Mouse (Mus musculus) C2C12 (cell line): ENCODE results near the gene Ggt1. TPM values are rescaled to one million over a fixed set of nuclear protein-coding genes. Genes with fewer than 3 reads are reported as not detected.
"Not testable (repeated sequence)": the region's sequence is repeated elsewhere in the genome, so short reads cannot be mapped to it uniquely, and the experiment has no call there.

Experiments used
- H3K27me3 ChIP-seq: one replicate; pipeline ENCODE4 v1.6.1; 2011; ENCODE audit not compliant: control insufficient read depth, insufficient read depth, insufficient read length
- H3K36me3 ChIP-seq: one replicate; pipeline ENCODE4 v1.6.1; 2011; ENCODE audit not compliant: control insufficient read depth, insufficient read depth
- H3K4me3 ChIP-seq: one replicate; pipeline ENCODE4 v1.5.1; 2011; ENCODE audit warnings: mild to moderate bottlenecking, control low read depth; ENCODE audit not compliant: poor library complexity, insufficient read depth, severe bottlenecking
- H3K79me2 ChIP-seq: one replicate; pipeline ENCODE4 v1.6.1; 2011; ENCODE audit not compliant: control insufficient read depth, insufficient read depth
- H3K79me3 ChIP-seq: one replicate; pipeline ENCODE4 v1.6.1; 2011; ENCODE audit warnings: low read depth, control low read depth
- H3ac ChIP-seq: one replicate; pipeline ENCODE3; 2011; ENCODE audit warnings: low read depth; ENCODE audit not compliant: control insufficient read depth, insufficient read length
- CEBPB ChIP-seq: IDR thresholded peaks from one replicate; pipeline ENCODE4 v1.6.1; 2011; ENCODE audit warnings: low read depth, mild to moderate bottlenecking, control low read depth, moderate library complexity
- CTCF ChIP-seq: IDR thresholded peaks from one replicate; pipeline ENCODE4 v1.5.1; 2011; ENCODE audit not compliant: control insufficient read depth, insufficient read depth, insufficient read length
- FOSL1 ChIP-seq: IDR thresholded peaks from one replicate; pipeline ENCODE4 v1.8.0; 2011; ENCODE audit warnings: mild to moderate bottlenecking, low read length; ENCODE audit not compliant: poor library complexity, insufficient read depth, severe bottlenecking
- MAX ChIP-seq: IDR thresholded peaks from one replicate; pipeline ENCODE4 v1.6.1; 2011; ENCODE audit warnings: mild to moderate bottlenecking, control low read depth
- MYOD1 ChIP-seq: IDR thresholded peaks from one replicate; pipeline ENCODE4 v1.6.1; 2011; ENCODE audit warnings: low read depth; ENCODE audit not compliant: control insufficient read depth, insufficient read length
- MYOG ChIP-seq: IDR thresholded peaks from one replicate; pipeline ENCODE4 v1.6.1; 2011; ENCODE audit not compliant: control insufficient read depth, insufficient read length; ENCODE audit errors: extremely low read depth
- USF1 ChIP-seq: IDR thresholded peaks from one replicate; pipeline ENCODE4 v1.6.1; 2011; ENCODE audit warnings: low read depth, mild to moderate bottlenecking, control low read depth, moderate library complexity
- polyA plus RNA-seq: library from polyadenylated mRNA; unstranded; fragments of >200 nt; fragmentation: generic; extraction: Trizol; gene quantifications from one replicate; pipeline ENCODE4 v1.2.1, GENCODE M21; 2012; ENCODE audit warnings: missing spikeins

Gene Ggt1
- polyA plus RNA-seq, 1 experiment: 0.12 TPM

- Histone ChIP-seq H3K79me3 (no peaks in the 10 kb centered on the region), H3ac (no peak overlapping the region), H3K36me3 (no peaks in the 10 kb centered on the region), H3K27me3 (no peaks in the 10 kb centered on the region), H3K4me3 (no peak overlapping the region), H3K79me2 (no peaks in the 10 kb centered on the region)
- no peak for TF ChIP-seq CTCF
- TF ChIP-seq USF1: no peak
- TF ChIP-seq MYOD1: no peak
- TF ChIP-seq CEBPB: no peak
- no peak for TF ChIP-seq MAX
- no peak for TF ChIP-seq MYOG
- no peak for TF ChIP-seq FOSL1
These were observed 4.0 kb downstream of the Ggt1 start for GRCm38 (mm10) chr10:75565436-75565835.

DNA sequence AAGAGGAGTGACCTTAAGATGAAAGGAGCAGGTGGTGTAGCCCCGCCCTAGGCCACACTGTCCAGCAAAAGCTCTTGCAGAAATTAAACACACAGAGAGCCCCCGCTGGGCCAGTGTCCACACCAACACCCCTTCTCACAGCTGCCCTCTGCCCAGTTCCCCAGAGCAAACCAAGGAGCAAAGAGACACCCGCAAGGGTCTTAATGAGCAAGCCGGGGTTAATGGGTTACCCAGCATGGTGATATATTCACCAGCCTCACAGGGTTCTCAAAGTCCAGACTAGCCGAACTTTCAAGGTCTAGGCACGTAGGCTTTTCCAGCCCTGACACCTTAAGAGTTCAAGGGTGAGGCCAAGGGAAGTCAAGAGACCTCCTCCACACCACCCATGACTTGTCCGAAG, 4.5 kb downstream of the Ggt1 start:
- no peaks in the 10 kb centered on the region for H3K27me3 ChIP-seq
- H3ac ChIP-seq: no peak overlapping the region
- H3K79me3 ChIP-seq: no peaks in the 10 kb centered on the region
- no peak overlapping the region for H3K4me3 ChIP-seq
- H3K79me2 ChIP-seq: no peaks in the 10 kb centered on the region
- H3K36me3 ChIP-seq: no peaks in the 10 kb centered on the region
- TF ChIP-seq MYOG (no peak), MAX (no peak), USF1 (no peak), CTCF (no peak), FOSL1 (no peak), MYOD1 (no peak), CEBPB (no peak)

DNA sequence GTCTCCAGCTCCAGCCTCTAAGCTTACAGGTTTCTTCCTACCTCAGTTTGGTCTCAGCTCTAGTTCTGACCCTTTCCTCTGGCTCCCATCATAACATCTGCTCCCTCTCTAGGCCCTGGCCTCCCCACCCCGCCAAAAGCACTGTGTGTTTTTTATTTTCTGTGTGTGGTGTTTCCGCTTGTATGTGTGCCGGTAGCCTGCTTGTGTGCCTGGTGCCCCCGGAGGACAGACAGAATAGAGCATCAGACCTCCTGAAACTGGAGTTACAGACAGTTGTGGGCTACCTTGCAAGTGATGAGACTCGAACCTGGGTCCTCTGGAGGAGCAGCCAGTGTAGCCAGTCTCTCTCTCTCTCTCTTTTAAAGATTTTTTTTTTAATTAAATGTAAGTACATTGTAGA, 4.9 kb downstream of the Ggt1 start:
- no peak overlapping the region for H3ac ChIP-seq
- H3K36me3 ChIP-seq: no peaks in the 10 kb centered on the region
- H3K79me2 ChIP-seq: no peaks in the 10 kb centered on the region
- no peaks in the 10 kb centered on the region for H3K79me3 ChIP-seq
- TF ChIP-seq CTCF: no peak
- TF ChIP-seq MYOG: no peak
- TF ChIP-seq USF1: no peak
- TF ChIP-seq MYOD1: no peak
- TF ChIP-seq CEBPB: no peak
- TF ChIP-seq MAX: no peak
- TF ChIP-seq FOSL1: no peak
- no peak overlapping the region for H3K4me3 ChIP-seq
- no peaks in the 10 kb centered on the region for H3K27me3 ChIP-seq

GRCm38 (mm10) chr10:75566765-75567164, 5.4 kb downstream of the Ggt1 start:
- H3K79me2 ChIP-seq, H3K4me3 ChIP-seq, H3ac ChIP-seq: not testable (repeated sequence)

DNA sequence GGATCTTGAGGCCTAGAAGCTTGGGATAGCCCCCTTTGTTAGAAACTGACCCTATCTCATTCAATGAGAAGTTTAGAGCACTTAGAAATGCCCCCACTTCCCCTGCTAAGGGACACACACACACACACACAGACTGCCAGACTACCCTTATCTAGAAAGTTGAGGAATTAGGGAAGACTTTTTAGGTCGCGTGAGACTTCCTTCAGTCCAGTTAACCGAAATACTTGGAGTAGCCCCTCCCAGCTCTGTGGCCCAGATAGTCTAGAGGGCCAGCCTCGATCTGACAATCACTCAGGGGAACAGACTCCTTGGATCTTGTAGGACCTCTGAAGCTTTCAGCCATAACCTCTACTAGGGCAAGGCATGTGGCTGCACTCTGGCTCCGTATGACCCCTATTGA, 6.6 kb downstream of the Ggt1 start:
- Histone ChIP-seq H3K4me3 (no peak overlapping the region), H3K27me3 (peaks cover 3% of the 10 kb centered on the region), H3K36me3 (no peaks in the 10 kb centered on the region), H3ac (no peak overlapping the region), H3K79me2 (no peaks in the 10 kb centered on the region), H3K79me3 (no peaks in the 10 kb centered on the region)
- TF ChIP-seq MYOD1 (no peak), FOSL1 (no peak), MYOG (no peak), CEBPB (no peak), CTCF (no peak), USF1 (no peak), MAX (no peak)

More at GRCm38 (mm10) chr10:75566765-75567164, 5.4 kb downstream of the Ggt1 start:
- not testable (repeated sequence) for H3K27me3 ChIP-seq, H3K36me3 ChIP-seq, H3K79me3 ChIP-seq

DNA sequence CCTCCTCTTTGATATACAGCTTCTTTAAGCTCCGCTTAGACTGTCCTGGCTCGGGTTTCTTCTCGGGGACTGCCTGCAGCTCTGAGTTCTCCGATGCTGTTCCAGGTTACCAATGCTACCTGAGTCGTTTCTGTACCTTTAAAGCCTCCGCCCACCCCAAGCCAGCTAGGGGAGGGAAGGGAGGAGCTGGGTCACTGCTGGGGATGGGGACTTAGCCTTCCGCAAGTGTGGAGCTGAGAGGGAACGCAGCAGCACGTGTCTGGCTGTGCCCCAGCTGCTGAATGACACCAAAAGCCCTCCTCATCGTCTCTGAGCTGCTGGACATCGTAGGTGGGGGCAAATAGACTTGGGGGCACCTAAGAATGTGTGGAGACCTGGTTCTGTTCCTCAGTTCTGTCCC, 7.0 kb downstream of the Ggt1 start:
- Histone ChIP-seq H3K4me3 (no peak overlapping the region), H3K79me3 (no peaks in the 10 kb centered on the region), H3K79me2 (no peaks in the 10 kb centered on the region), H3K36me3 (no peaks in the 10 kb centered on the region), H3K27me3 (peaks cover 7% of the 10 kb centered on the region), H3ac (no peak overlapping the region)
- no peak for TF ChIP-seq MYOD1
- TF ChIP-seq FOSL1: no peak
- no peak for TF ChIP-seq CTCF
- TF ChIP-seq MAX: no peak
- no peak for TF ChIP-seq CEBPB
- TF ChIP-seq USF1: no peak
- no peak for TF ChIP-seq MYOG
